Mouse (Mus musculus): ENCODE measurements around the gene Ap1ar.
A peak's percentile ranks its signal among the peaks of the same experiment; 100 is the strongest.

DNA sequence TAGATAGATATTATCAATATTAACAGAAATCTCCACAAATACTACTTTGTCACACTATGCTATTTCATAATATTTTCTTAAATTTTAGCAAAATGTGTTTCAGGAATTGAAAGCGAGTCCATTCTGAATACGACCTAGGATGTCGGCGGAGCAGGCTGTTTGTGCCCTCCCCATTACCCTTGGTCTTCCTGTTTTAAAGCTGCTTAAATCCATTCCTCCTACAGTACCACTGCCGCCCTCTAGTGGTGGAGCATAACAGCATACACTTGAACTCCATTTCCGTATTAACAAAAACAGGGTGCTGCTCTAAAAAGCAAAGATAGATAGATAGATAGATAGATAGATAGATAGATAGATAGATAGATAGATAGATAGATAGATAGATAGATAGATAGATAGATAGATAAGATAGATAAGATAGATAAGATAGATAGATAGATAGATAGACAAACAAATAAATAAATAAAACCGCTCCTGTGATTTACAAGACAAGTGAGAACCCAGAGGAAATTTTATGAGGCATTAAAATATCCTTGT is 74.2 kb downstream of the Ap1ar start:
- TF ChIP-seq POLR2A (IDR thresholded peaks at IDR 0.05; ENCODE audit: extremely low read depth, insufficient read depth, low read length) = no peak
- peak; percentile 67 for TF ChIP-seq CTCF (IDR thresholded peaks at IDR 0.05; ENCODE audit: low read depth, low read length)
